Mouse (Mus musculus) monocyte, adult 59 days (primary cell): ENCODE measurements around the gene 2410015M20Rik. TPM values are rescaled to one million over a fixed set of nuclear protein-coding genes. Genes with fewer than 3 reads are reported as not detected.

Experiments
- total RNA-seq, 2 experiments: library from RNA; stranded (reverse); gene quantifications; one replicate each; pipeline ENCODE4 v1.2.4; 2023

The 2410015M20Rik gene
- total RNA-seq = 10 to 100 TPM; 62.6 to 67.6 TPM

GRCm38 (mm10) chr17:56609452-56610171 is at the start of gene 2410015M20Rik:
TSS of gene 2410015M20Rik (minus strand) at chr17:56609771.

GRCm38 (mm10) chr17:56627530-56628277 is 18.1 kb upstream of the 2410015M20Rik start, which contains the start of gene Catsperd:
TSS of gene Catsperd (plus strand) at chr17:56628143.

GRCm38 (mm10) chr17:56626754-56627470 is 17.3 kb upstream of the 2410015M20Rik start, which contains the start of gene Lonp1:
TSS of gene Lonp1 (minus strand) at chr17:56626887.

GRCm38 (mm10) chr17:56613236-56613844 is 3.8 kb upstream of the 2410015M20Rik start, which contains the start of gene Rpl36:
TSS of gene Rpl36 (plus strand) at chr17:56613416.

GRCm38 (mm10) chr17:56584257-56585130 is 25.1 kb downstream of the 2410015M20Rik start, which contains the start of the genes Safb2 and Safb:
TSS of gene Safb2 (minus strand) at chr17:56584585.
TSS of gene Safb (plus strand) at chr17:56584825.

Other genes with a start within 250 kb of the 2410015M20Rik start
- 10 to 100 TPM; 51.6 to 65.6 TPM for gene Ptprs, start 133.3 kb downstream of the 2410015M20Rik start, total RNA-seq
- not detected for gene Znrf4, start 97.3 kb downstream of the 2410015M20Rik start, total RNA-seq
- 1 to 10 TPM; 4.5 to 7.7 TPM for gene Gm20219, start 55.4 kb downstream of the 2410015M20Rik start, total RNA-seq
- 100 to 1,000 TPM; 378 to 409 TPM for gene Safb2, start 25.2 kb downstream of the 2410015M20Rik start, total RNA-seq
- 100 to 1,000 TPM; 192 to 207 TPM for gene Safb, start 24.9 kb downstream of the 2410015M20Rik start, total RNA-seq
- 100 to 1,000 TPM; 871 to 971 TPM for gene Rpl36, start 3.6 kb upstream of the 2410015M20Rik start, total RNA-seq
- gene Lonp1, start 17.1 kb upstream of the 2410015M20Rik start, total RNA-seq = 10 to 100 TPM; 30.7 to 32.1 TPM
- gene Catsperd, start 18.4 kb upstream of the 2410015M20Rik start, total RNA-seq = under 1 TPM; 0.42 to 0.55 TPM
- 10 to 100 TPM; 68.3 to 70.9 TPM for gene Ranbp3, start 63.5 kb upstream of the 2410015M20Rik start, total RNA-seq
- gene Ndufa11, start 108.0 kb upstream of the 2410015M20Rik start, total RNA-seq = 10 to 100 TPM; 65.3 to 82.2 TPM
- 1 to 10 TPM; 5.4 to 5.7 TPM for gene Vmac, start 108.3 kb upstream of the 2410015M20Rik start, total RNA-seq
- not detected for gene Nrtn, start 147.8 kb upstream of the 2410015M20Rik start, total RNA-seq
- 10 to 100 TPM; 47.3 to 49.5 TPM for gene Dus3l, start 155.0 kb upstream of the 2410015M20Rik start, total RNA-seq
- gene Prr22, start 160.5 kb upstream of the 2410015M20Rik start, total RNA-seq = under 1 TPM; 0.42 to 0.70 TPM
- gene Rfx2, start 221.2 kb upstream of the 2410015M20Rik start, total RNA-seq = 10 to 100 TPM; 71.8 to 73.4 TPM